Mouse (Mus musculus): ENCODE results near the gene Olfr389. TPM values are rescaled to one million over a fixed set of nuclear protein-coding genes. Genes with fewer than 3 reads are reported as not detected.

Gene Olfr389
- not detected for polyA plus RNA-seq (2017; shearing (Covaris generic))

DNA sequence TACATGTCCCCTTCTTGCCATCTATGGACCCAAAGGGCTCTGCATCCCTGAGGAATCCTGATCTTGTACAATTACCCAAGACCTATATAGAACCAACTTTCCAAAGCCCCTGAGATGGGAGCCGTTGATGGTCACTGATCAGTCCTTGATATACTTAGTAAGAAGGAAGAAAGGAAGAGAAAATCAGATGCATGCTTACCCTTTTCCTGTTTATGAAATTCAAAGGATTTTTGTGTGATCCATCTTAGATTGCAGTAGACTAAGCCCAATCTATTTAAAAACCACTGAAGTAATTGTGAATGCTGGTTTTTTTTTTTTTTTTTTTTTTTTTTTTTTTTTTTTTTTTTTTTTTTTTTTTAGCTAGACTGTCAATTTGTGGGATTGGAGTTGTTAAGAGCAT is at the start of gene Olfr389:
Gene Olfr389 (minus strand): TSS at position 101 of the 400 bp plus-strand sequence.

DNA sequence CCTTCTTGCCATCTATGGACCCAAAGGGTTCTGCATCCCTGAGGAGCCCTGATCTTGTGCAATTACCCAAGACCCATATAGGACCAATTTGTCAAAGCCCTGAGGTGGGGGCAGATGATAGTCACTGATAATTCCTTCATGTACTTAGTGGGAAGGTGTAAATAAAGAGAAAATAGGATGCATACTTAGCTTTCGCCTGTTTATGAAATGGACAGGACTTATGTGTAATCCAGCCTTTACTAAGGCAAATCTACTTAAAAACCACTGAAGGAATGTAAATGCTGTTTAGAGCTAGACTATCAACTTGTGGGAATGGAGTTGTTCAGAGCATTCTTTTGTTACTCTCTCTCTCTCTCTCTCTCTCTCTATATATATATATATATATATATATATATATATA is 36.4 kb upstream of the Olfr389 start, which contains the start of gene Olfr392:
Gene Olfr392 (minus strand): TSS at position 101 of the 400 bp plus-strand sequence.

DNA sequence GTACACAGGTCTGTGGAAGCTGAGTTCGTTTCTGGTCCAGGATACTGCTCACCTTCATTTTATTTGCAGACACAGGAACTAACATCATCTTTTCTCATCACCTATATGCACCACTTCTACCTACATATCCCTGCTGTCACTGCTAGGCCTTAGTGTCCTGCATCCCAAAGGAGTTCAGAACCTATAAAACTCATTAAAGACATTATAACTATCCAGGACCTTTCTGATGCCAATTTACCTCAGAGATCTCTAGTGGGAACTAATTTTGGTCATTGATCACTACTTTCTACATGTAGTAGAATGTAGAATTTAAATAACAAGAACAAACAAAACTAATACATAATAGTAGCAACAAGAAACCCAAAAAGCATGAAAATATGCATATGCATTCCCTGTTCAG is 22.4 kb upstream of the Olfr389 start, which contains the start of gene Olfr391-ps:
Gene Olfr391-ps (minus strand): TSS at position 101 of the 400 bp plus-strand sequence.

DNA sequence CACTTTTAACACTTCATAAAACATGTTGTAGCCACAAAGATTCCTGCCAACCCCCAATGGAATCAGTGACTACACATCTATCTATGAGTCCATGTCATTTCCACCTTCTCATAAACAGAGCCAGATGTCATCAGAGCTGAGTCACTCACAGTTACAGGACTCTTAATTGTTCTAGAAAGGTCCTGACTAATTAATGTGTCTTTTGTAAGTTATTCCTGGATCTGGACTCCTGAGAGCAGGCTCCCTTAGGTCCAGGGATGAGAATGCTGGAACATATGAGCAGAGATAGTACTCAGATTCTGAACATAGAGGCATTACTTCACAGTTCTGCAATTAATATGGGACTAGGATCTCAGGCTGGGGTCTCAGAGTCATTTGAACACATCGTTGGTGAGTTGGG is 2.2 kb upstream of the Olfr389 start, which contains the start of gene Olfr390:
Gene Olfr390 (plus strand): TSS at position 301 of the 400 bp plus-strand sequence.

Other genes starting within 250 kb of the Olfr389 start
- not detected for gene Olfr385, start 187.7 kb downstream of the Olfr389 start, polyA plus RNA-seq (2017; shearing (Covaris generic))
- gene Olfr384, start 182.1 kb downstream of the Olfr389 start, polyA plus RNA-seq (2017; shearing (Covaris generic)) = not detected
- gene Zfp735, start 91.9 kb downstream of the Olfr389 start, polyA plus RNA-seq (2017; shearing (Covaris generic)) = not detected
- gene Olfr390, start 2.3 kb upstream of the Olfr389 start, polyA plus RNA-seq (2017; shearing (Covaris generic)) = not detected
- gene Olfr391-ps, start 22.3 kb upstream of the Olfr389 start, polyA plus RNA-seq (2017; shearing (Covaris generic)) = not detected
- not detected for gene Olfr392, start 36.3 kb upstream of the Olfr389 start, polyA plus RNA-seq (2017; shearing (Covaris generic))
- gene Olfr393, start 70.7 kb upstream of the Olfr389 start, polyA plus RNA-seq (2017; shearing (Covaris generic)) = not detected
- gene Olfr394, start 110.1 kb upstream of the Olfr389 start, polyA plus RNA-seq (2017; shearing (Covaris generic)) = not detected
- not detected for gene Olfr395, start 128.6 kb upstream of the Olfr389 start, polyA plus RNA-seq (2017; shearing (Covaris generic))
- gene Olfr23, start 156.0 kb upstream of the Olfr389 start, polyA plus RNA-seq (2017; shearing (Covaris generic)) = not detected
- gene Olfr397, start 180.1 kb upstream of the Olfr389 start, polyA plus RNA-seq (2017; shearing (Covaris generic)) = not detected
- 0.06 TPM for gene Olfr398, start 209.7 kb upstream of the Olfr389 start, polyA plus RNA-seq (2017; shearing (Covaris generic))